Mouse (Mus musculus) liver, embryonic 11.5 days (tissue): Measurements from ENCODE around the gene Mark4. TPM values are rescaled to one million over a fixed set of nuclear protein-coding genes. Genes with fewer than 3 reads are reported as not detected.
A peak's percentile ranks its signal among the peaks of the same experiment; 100 is the strongest.

Experiments used
- ATAC-seq: fragments of 200-750 bp; cut with Nextera tagmentation; replicated peaks from 2 replicates; pipeline ENCODE4 v1.8.0; 2017; ENCODE audit warnings: moderate number of reproducible peaks, mild to moderate bottlenecking, moderate TSS enrichment, moderate library complexity; ENCODE audit not compliant: low FRiP score
- DNase-seq: peaks from one replicate; pipeline ENCODE4 v3.0.0-alpha.2; 2017; ENCODE audit warnings: low spot score
- H3K27ac ChIP-seq: fragments of 300-500 bp; sonication (generic); 2 replicates; pipeline ENCODE4 v1.5.1; 2014; ENCODE audit warnings: mild to moderate bottlenecking, low read depth, low read length, control low read depth
- H3K27me3 ChIP-seq: fragments of 300-500 bp; sonication (generic); replicated peaks from 2 replicates; pipeline ENCODE4 v1.6.1; 2014; ENCODE audit warnings: low read length, mixed read lengths; ENCODE audit not compliant: control insufficient read depth, insufficient read depth
- H3K36me3 ChIP-seq: fragments of 300-500 bp; sonication (generic); 2 replicates; pipeline ENCODE4 v1.6.1; 2014; ENCODE audit warnings: mild to moderate bottlenecking, low read length, moderate library complexity, mixed read lengths; ENCODE audit not compliant: control insufficient read depth, insufficient read depth
- H3K4me1 ChIP-seq: fragments of 300-500 bp; sonication (generic); replicated peaks from 2 replicates; pipeline ENCODE4 v1.6.1; 2014; ENCODE audit warnings: low read length, mixed read lengths; ENCODE audit not compliant: control insufficient read depth, insufficient read depth
- H3K4me2 ChIP-seq: fragments of 300-500 bp; sonication (generic); 2 replicates; pipeline ENCODE4 v1.6.1; 2014; ENCODE audit warnings: mild to moderate bottlenecking, control low read depth, moderate library complexity
- H3K4me3 ChIP-seq: fragments of 300-500 bp; sonication (generic); 2 replicates; pipeline ENCODE4 v1.5.1; 2014; ENCODE audit warnings: low read depth, low read length, control low read depth
- H3K9ac ChIP-seq: fragments of 300-500 bp; sonication (generic); 2 replicates; pipeline ENCODE4 v1.6.1; 2014; ENCODE audit warnings: low read depth, low read length, control low read depth
- H3K9me3 ChIP-seq: fragments of 300-500 bp; sonication (generic); 2 replicates; pipeline ENCODE4 v1.6.1; 2016; ENCODE audit warnings: low read length, inconsistent platforms, mixed read lengths; ENCODE audit not compliant: control insufficient read depth
- WGBS: fragments of 180-500 bp; shearing (Covaris S2); extraction: QIAGEN DNeasy Blood & Tissue Kit; methylation state at CpG from one replicate; pipeline ENCODE4 v1.1.7; 2014; 5-methylcytosine and 5-hydroxymethylcytosine counted together
- polyA plus RNA-seq: library from polyadenylated mRNA; unstranded; fragments of >200 nt; fragmentation: Nextera tagmentation; extraction: Ambion mirVana; gene quantifications from 2 replicates; pipeline ENCODE4 v1.2.1, GENCODE M21; 2014

The Mark4 gene
- polyA plus RNA-seq, 1 experiment from 2014 or later: 7.7 TPM

DNA sequence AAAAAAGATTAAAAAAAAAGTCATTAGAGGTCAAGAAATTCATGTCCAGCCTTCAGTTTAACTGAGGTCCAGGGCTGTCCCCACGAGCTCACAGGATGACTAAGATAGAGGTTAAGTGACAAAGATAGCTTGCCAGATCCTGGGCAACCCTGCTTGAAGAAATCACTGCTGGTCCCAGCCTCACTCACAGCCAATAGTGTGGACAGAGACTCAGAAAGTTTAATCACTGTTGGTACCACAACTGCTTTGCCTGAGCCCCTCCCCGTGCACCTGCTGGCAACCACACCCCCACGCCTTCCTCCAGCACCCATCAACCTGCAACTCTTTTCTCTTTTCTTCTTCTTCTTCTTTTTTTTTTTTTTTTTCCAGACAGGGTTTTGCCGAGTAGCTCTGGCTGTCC, 34.6 kb downstream of the Mark4 start:
- no peaks in the 10 kb centered on the region for H3K9me3 ChIP-seq
- WGBS: 58% methylated on average over 4 of the region's 4 CpGs
- peaks cover 5% of the 10 kb centered on the region; the same call in 1 of the 2 replicates for H3K4me1 ChIP-seq
- ATAC-seq (no peak), DNase-seq (no peak)
- peaks cover 21% of the 10 kb centered on the region for H3K27me3 ChIP-seq
- no peak overlapping the region for H3K27ac ChIP-seq
- no peak overlapping the region for H3K4me2 ChIP-seq
- H3K4me3 ChIP-seq: no peak overlapping the region
- H3K9ac ChIP-seq: no peak overlapping the region
- peaks cover 11% of the 10 kb centered on the region; the same call in 1 of the 2 replicates for H3K36me3 ChIP-seq

DNA sequence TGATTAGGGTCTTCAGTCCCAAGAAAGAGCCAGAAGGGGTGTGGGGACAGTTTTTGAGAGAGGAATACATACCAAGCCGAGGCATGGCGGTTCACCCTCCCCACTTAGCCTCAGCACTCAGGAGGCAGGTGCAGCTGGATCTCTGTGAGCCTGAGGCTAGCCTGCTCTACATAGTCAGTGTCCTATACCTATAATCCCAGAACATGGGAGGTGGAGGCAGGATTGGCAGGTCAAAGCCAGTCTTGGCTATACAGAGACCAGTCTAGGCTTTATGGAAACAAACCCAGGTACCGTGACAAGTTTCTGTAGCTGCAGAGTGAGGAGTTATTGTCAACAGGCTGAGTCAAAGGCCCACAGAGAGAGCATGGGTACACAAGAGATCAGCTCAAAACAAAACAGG, 35.5 kb downstream of the Mark4 start:
- H3K27ac ChIP-seq: no peak overlapping the region
- no peak overlapping the region for H3K4me3 ChIP-seq
- H3K4me1 ChIP-seq: peaks cover 5% of the 10 kb centered on the region; the same call in 1 of the 2 replicates
- no peak for DNase-seq
- peaks cover 26% of the 10 kb centered on the region for H3K27me3 ChIP-seq
- H3K9me3 ChIP-seq: no peaks in the 10 kb centered on the region
- H3K4me2 ChIP-seq: no peak overlapping the region
- no peak for ATAC-seq
- H3K36me3 ChIP-seq: peaks cover 9% of the 10 kb centered on the region; the same call in 1 of the 2 replicates
- 88% methylated on average over 3 of the region's 3 CpGs for WGBS
- no peak overlapping the region for H3K9ac ChIP-seq

DNA sequence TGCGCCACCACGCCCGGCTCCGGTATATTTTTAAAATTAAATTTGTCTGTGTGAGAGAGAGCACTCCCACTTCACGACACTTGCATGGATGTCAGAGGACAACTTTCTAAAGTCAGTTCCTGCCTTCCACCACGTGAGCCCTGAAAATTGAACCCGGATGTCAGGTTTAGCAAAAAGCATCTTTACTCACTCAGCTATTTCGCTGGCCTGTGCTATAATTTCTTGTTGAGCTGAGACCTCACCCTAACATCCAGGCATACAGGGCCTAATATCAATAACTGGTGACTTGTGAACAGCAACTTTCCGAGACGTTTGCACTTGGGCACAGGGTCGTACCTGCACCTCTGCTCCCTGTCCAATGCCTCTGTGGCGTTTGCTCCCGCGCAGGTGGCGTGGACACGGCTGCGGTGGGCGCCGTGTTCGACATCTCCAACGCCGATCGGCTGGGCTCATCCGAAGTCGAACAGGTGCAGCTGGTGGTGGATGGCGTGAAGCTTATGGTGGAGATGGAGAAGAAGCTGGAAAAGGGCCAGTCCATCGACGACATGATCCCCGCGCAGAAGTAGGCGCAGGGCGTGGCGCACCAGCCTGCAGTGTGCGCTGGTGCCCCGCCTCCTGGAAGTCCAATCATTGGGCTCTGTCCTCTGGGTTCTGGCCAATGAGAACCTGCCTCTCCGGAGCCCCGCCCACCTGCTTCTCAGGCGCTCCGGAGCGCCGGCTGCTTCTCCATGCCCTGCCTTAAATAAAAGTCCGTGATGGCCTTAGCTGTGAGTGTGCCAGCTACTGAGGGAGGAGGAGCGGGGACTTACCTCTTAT, 37.6 kb downstream of the Mark4 start:
- no peak overlapping the region for H3K9ac ChIP-seq
- peaks cover 5% of the 10 kb centered on the region; the same call in 1 of the 2 replicates for H3K4me1 ChIP-seq
- peak overlapping the region; percentile 67 for H3K4me2 ChIP-seq
- peak overlapping the region; percentile 39 for H3K4me3 ChIP-seq
- peaks cover 36% of the 10 kb centered on the region for H3K27me3 ChIP-seq
- H3K9me3 ChIP-seq: no peaks in the 10 kb centered on the region
- H3K36me3 ChIP-seq: peaks cover 3% of the 10 kb centered on the region; the same call in 1 of the 2 replicates
- ATAC-seq: peak; percentile 96
- 11% methylated on average over 43 of the region's 43 CpGs for WGBS
- no peak overlapping the region for H3K27ac ChIP-seq
- peak; percentile 80 for DNase-seq

- Histone ChIP-seq H3K4me1 (peaks cover 5% of the 10 kb centered on the region; the same call in 1 of the 2 replicates), H3K36me3 (no peaks in the 10 kb centered on the region), H3K27ac (no peak overlapping the region), H3K4me2 (no peak overlapping the region), H3K27me3 (peaks cover 45% of the 10 kb centered on the region), H3K9me3 (no peaks in the 10 kb centered on the region), H3K9ac (no peak overlapping the region), H3K4me3 (no peak overlapping the region)
- no peak for ATAC-seq
- DNase-seq: no peak
- 5% methylated on average over 28 of the region's 28 CpGs for WGBS
These were observed 38.5 kb downstream of the Mark4 start for GRCm38 (mm10) chr7:19420121-19420520.

DNA sequence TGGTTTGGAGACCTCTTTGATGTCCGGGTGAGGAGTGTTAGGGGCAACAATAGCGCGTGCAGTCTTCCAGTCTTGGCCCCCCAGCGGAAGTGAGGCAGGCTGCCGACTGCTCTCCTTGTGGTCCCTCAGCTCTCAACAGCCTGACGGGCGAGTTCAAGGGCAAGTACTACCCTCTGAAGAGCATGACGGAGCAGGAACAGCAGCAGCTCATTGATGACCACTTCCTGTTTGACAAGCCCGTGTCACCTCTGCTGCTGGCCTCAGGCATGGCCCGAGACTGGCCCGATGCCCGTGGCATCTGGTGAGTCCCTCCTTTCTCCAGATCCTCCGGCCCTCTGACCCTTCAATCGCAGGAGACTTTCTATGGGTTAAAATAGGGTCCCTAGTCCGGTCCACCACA, 42.0 kb downstream of the Mark4 start:
- H3K27ac ChIP-seq: no peak overlapping the region
- no peak overlapping the region for H3K9ac ChIP-seq
- ATAC-seq (no peak), DNase-seq (no peak)
- no peak overlapping the region for H3K4me2 ChIP-seq
- 52% methylated on average over 15 of the region's 15 CpGs for WGBS
- no peaks in the 10 kb centered on the region for H3K36me3 ChIP-seq
- H3K4me1 ChIP-seq: peaks cover 5% of the 10 kb centered on the region; the same call in 1 of the 2 replicates
- H3K27me3 ChIP-seq: peaks cover 51% of the 10 kb centered on the region
- H3K4me3 ChIP-seq: no peak overlapping the region
- no peaks in the 10 kb centered on the region for H3K9me3 ChIP-seq

DNA sequence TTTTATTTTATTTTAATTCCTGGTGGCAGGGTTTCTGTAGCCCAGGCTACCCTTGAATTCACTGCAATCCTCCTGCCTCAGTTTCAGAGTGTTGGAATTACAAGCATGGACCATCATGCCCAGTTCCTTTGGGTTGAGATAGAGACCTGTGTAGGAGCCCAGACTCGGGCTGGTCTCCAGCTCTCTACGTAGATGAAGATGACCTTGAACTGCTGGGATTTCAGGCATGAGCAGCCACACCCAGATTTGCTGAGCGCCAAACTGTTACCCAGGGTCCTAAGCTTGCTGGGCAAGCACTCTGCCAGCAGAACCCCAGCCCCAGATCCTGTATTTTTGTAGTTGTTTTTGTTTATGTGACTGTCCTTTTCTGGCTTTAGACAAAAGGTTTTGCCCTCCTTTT, 45.1 kb downstream of the Mark4 start:
- Histone ChIP-seq H3K4me3 (no peak overlapping the region), H3K36me3 (no peaks in the 10 kb centered on the region), H3K4me1 (no peaks in the 10 kb centered on the region), H3K27me3 (peaks cover 27% of the 10 kb centered on the region), H3K9ac (no peak overlapping the region), H3K9me3 (no peaks in the 10 kb centered on the region), H3K4me2 (no peak overlapping the region), H3K27ac (no peak overlapping the region)
- ATAC-seq (no peak), DNase-seq (no peak)
- WGBS: 76% methylated on average over 3 of the region's 3 CpGs

DNA sequence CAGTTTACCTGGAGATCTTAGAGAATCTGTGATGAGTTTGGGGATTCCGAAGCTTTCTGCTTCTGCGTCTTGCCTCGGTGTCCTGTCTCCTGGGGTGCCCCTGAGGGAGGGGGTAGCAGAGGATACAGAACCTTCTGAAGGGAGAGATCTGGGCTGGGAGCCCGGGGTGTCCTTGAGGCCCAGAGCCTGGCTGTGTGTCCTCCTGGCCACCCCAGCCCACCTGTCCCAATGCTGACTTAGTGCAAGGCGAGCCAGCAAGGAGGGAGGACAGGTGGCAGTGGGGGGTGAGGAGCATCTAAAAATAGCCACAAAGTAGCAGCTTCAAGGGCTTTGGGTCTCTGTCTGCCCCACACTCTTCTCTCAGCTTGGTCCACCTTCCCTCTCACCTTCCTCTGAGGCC, 46.8 kb downstream of the Mark4 start:
- 80% methylated on average over 5 of the region's 5 CpGs for WGBS
- no peak overlapping the region for H3K4me2 ChIP-seq
- no peak for ATAC-seq
- no peaks in the 10 kb centered on the region for H3K9me3 ChIP-seq
- no peak overlapping the region for H3K9ac ChIP-seq
- no peak overlapping the region for H3K4me3 ChIP-seq
- H3K36me3 ChIP-seq: no peaks in the 10 kb centered on the region
- peaks cover 22% of the 10 kb centered on the region for H3K27me3 ChIP-seq
- no peak for DNase-seq
- no peaks in the 10 kb centered on the region for H3K4me1 ChIP-seq
- H3K27ac ChIP-seq: no peak overlapping the region

DNA sequence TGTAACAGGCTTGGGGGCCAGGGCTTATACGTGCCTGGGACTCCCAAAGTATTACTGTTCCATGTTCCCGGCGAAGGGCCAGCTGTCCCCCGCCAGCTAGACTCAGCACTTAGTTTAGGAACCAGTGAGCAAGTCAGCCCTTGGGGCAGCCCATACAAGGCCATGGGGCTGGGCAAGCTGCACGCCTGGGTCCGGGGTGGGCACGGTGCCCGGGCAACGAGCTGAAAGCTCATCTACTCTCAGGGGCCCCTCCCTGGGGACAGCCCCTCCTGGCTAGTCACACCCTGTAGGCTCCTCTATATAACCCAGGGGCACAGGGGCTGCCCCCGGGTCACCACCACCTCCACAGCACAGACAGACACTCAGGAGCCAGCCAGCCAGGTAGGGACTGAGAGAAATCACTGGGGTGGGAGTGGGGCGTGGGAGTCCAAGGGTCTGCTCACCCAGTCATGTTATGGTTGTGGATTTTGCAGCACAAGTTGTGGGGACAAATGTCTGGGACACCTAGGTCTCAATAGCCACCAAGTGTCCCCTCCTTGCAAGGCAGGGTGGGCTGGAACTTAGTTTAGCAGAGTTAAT, 47.8 kb downstream of the Mark4 start:
- no peak for DNase-seq
- Histone ChIP-seq H3K27me3 (peaks cover 14% of the 10 kb centered on the region), H3K9ac (no peak overlapping the region), H3K4me2 (no peak overlapping the region), H3K4me3 (no peak overlapping the region), H3K27ac (no peak overlapping the region), H3K36me3 (no peaks in the 10 kb centered on the region), H3K4me1 (no peaks in the 10 kb centered on the region), H3K9me3 (no peaks in the 10 kb centered on the region)
- no peak for ATAC-seq
- WGBS: 77% methylated on average over 11 of the region's 11 CpGs

- H3K27me3 ChIP-seq: peaks cover 8% of the 10 kb centered on the region
- H3K36me3 ChIP-seq: no peaks in the 10 kb centered on the region
- no peak for ATAC-seq
- 62% methylated on average over 6 of the region's 6 CpGs for WGBS
- H3K27ac ChIP-seq: no peak overlapping the region
- H3K9ac ChIP-seq: no peak overlapping the region
- no peaks in the 10 kb centered on the region for H3K4me1 ChIP-seq
- no peak overlapping the region for H3K4me3 ChIP-seq
- no peak for DNase-seq
- no peaks in the 10 kb centered on the region for H3K9me3 ChIP-seq
- H3K4me2 ChIP-seq: no peak overlapping the region
These were observed 48.9 kb downstream of the Mark4 start for GRCm38 (mm10) chr7:19409753-19410152.
